Mouse (Mus musculus) C2C12 (cell line): ENCODE data around the gene Stoml2.

Experiments used
- CTCF ChIP-seq: IDR thresholded peaks from one replicate; pipeline ENCODE4 v1.5.1; 2011; ENCODE audit not compliant: control insufficient read depth, insufficient read depth, insufficient read length
- USF1 ChIP-seq: IDR thresholded peaks from one replicate; pipeline ENCODE4 v1.6.1; 2011; ENCODE audit warnings: low read depth, mild to moderate bottlenecking, control low read depth, moderate library complexity

DNA sequence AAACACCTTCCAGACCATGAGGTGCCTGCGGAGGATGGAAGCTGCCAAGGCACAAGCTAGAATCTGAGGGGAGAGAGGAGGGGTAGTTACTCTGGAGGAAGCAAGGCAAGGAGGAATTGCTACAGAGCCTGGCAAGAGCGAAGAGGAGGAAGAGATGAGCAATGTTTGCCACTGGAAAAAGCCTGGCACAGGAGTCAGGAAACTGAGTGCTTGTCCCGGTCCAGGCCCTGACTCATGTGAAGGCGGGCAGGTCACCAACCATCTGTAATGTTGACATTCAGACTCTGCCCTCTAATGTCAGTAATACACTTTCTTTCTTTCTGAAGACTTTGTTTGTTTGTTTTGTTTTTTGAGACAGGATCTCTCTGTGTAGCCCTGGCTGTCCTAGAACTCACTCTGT is 13.4 kb downstream of the Stoml2 start:
- TF ChIP-seq USF1 = no peak
- TF ChIP-seq CTCF = no peak
